ENCODE assay signal across 15 mouse cellular contexts in the genomic region with DNA sequence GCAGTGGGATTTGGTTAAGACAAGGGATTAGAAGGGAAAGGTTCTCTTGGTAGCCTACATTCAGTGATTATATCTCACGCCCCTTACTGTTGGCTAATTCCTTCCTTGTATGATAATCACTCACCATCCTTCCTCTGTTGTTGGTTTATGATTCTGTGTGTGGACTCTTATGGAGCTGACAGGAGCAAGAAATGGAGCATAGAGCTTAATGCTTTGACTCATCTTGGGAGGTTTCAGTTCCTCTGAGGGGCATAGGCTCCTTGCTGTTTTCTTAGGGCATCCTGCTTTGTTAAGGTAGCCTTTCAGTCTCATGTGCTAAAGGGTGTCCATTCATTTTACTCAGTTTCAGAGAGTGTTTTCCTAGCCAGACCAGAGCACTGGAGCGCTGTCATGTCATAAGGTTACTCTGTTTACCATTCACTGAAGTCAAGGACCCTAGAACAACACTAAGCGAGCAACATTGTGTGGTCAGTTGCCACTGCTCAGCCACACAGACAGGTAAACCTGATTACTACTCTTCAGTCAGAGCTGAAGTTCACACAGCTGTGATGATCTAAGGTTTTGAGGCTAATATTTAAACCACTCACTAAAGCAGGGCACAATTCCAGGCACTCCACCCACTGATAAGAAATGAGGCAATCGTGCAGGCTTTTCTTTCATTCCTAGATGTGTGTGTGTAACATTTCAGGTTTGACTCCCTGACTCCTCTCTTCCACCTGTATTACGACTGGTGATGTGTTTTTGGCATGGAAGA. TPM values are rescaled to one million over a fixed set of nuclear protein-coding genes. Genes with fewer than 3 reads are reported as not detected.
A peak's percentile ranks its signal among the peaks of the same experiment; 100 is the strongest.
DNase-seq lines count a peak whose midpoint lies in the region; ATAC-seq and TF ChIP-seq lines count a peak whose summit lies in the region.
"Had no signal": no experiment of that assay in that cellular context is flagged by ENCODE, and none has a peak within 500 bp of the region (broad histone marks: within the 10 kb centered on the region; RNA-seq: fewer than 3 reads in every experiment).

No protein-coding gene starts in this region.

- no peaks in the 10 kb centered on the region for H3K9me3 ChIP-seq in intestine, embryonic 16.5 days (ENCODE audit: control insufficient read depth, low read length)
- H3K9me3 ChIP-seq in lung, embryonic 14.5 days (ENCODE audit: low read depth, low read length) = no peaks in the 10 kb centered on the region
- no peaks in the 10 kb centered on the region for H3K9me3 ChIP-seq in hindbrain, embryonic 12.5 days (replicated peaks)
- H3K9me3 ChIP-seq: forebrain, embryonic 10.5 days; heart, embryonic 13.5 days had no signal

- no peaks in the 10 kb centered on the region for H3K36me3 ChIP-seq in intestine, embryonic 16.5 days (ENCODE audit: control insufficient read depth, insufficient read depth, low read length)
- H3K36me3 ChIP-seq in lung, embryonic 14.5 days (ENCODE audit: insufficient read depth) = no peaks in the 10 kb centered on the region
- H3K36me3 ChIP-seq in splenic B cell, adult 2 months (ENCODE audit: control insufficient read depth, insufficient read depth, low read length, poor library complexity, severe bottlenecking) = no peaks in the 10 kb centered on the region
- no peaks in the 10 kb centered on the region for H3K36me3 ChIP-seq in hindbrain, embryonic 12.5 days
- H3K36me3 ChIP-seq: forebrain, embryonic 10.5 days; heart, embryonic 13.5 days had no signal

- H3K27ac ChIP-seq in intestine, embryonic 16.5 days (ENCODE audit: low read length) = peak overlapping the region; percentile 71
- H3K27ac ChIP-seq in lung, embryonic 14.5 days (ENCODE audit: low read depth) = peak overlapping the region; percentile 67
- no peak overlapping the region for H3K27ac ChIP-seq in hindbrain, embryonic 12.5 days
- H3K27ac ChIP-seq: forebrain, embryonic 10.5 days; gastrocnemius, adult 2 months; heart, embryonic 13.5 days had no signal

- no peaks in the 10 kb centered on the region for H3K4me1 ChIP-seq in intestine, embryonic 16.5 days (ENCODE audit: control insufficient read depth, insufficient read depth, low read length)
- H3K4me1 ChIP-seq in lung, embryonic 14.5 days (ENCODE audit: insufficient read depth) = no peaks in the 10 kb centered on the region
- no peaks in the 10 kb centered on the region for H3K4me1 ChIP-seq in hindbrain, embryonic 12.5 days
- H3K4me1 ChIP-seq: forebrain, embryonic 10.5 days had no signal

- peak overlapping the region; percentile 30 for H3K4me2 ChIP-seq in intestine, embryonic 16.5 days (ENCODE audit: low read depth, low read length)
- H3K4me2 ChIP-seq in lung, embryonic 14.5 days = 0 out of 2 replicates have a peak overlapping the region, but pooled peaks have one; percentile 10
- H3K4me2 ChIP-seq in hindbrain, embryonic 12.5 days (replicated peaks) = no peak overlapping the region
- H3K4me2 ChIP-seq: heart, embryonic 13.5 days had no signal

- no peaks in the 10 kb centered on the region for H3K27me3 ChIP-seq in intestine, embryonic 16.5 days (replicated peaks; ENCODE audit: control insufficient read depth, insufficient read depth, low read length)
- no peaks in the 10 kb centered on the region for H3K27me3 ChIP-seq in lung, embryonic 14.5 days (ENCODE audit: insufficient read depth, low read length)
- H3K27me3 ChIP-seq in splenic B cell, adult 2 months (ENCODE audit: control insufficient read depth, insufficient read depth, low read length, poor library complexity, severe bottlenecking) = no peaks in the 10 kb centered on the region
- no peaks in the 10 kb centered on the region for H3K27me3 ChIP-seq in hindbrain, embryonic 12.5 days
- H3K27me3 ChIP-seq: heart, embryonic 13.5 days; Patski had no signal

- H3K9ac ChIP-seq in intestine, embryonic 16.5 days (ENCODE audit: low read depth, low read length) = no peak overlapping the region
- no peak overlapping the region for H3K9ac ChIP-seq in lung, embryonic 14.5 days
- H3K9ac ChIP-seq in hindbrain, embryonic 12.5 days = no peak overlapping the region
- H3K9ac ChIP-seq: heart, embryonic 13.5 days had no signal

- ATAC-seq in intestine, embryonic 16.5 days = peak; percentile 92
- peak; percentile 90 for ATAC-seq in lung, embryonic 14.5 days (ENCODE audit: insufficient read depth)
- no peak for ATAC-seq in hindbrain, embryonic 12.5 days (ENCODE audit: low FRiP score)
- ATAC-seq: Patski had no signal

- DNase-seq in kidney, adult 18-20 months = peak; percentile 38
- DNase-seq in kidney, postnatal 4 days = no peak
- DNase-seq in lung, embryonic 14.5 days = peak; percentile 69
- peak; percentile 15 for DNase-seq in splenic B cell, adult 2 months (ENCODE audit: low read depth, low spot score)
- DNase-seq in thymus, postnatal 10 days (ENCODE audit: low spot score in 2 of 2) = no peak
- no peak for DNase-seq in right cerebral cortex, postnatal 36 days (ENCODE audit: low spot score in 2 of 2)
- DNase-seq: adrenal gland, postnatal 10 days; embryo, embryonic 11 days; gastrocnemius, adult 2 months had no signal

- WGBS in intestine, embryonic 16.5 days = 59% methylated on average over 5 of the region's 5 CpGs
- WGBS in lung, embryonic 14.5 days = 47% methylated on average over 5 of the region's 5 CpGs
- WGBS in hindbrain, embryonic 12.5 days = 89% methylated on average over 5 of the region's 5 CpGs

- H3K4me3 ChIP-seq in intestine, embryonic 16.5 days (ENCODE audit: low read length) = no peak overlapping the region
- H3K4me3 ChIP-seq in lung, embryonic 14.5 days (ENCODE audit: low read depth, low read length) = no peak overlapping the region
- no peak overlapping the region for H3K4me3 ChIP-seq in hindbrain, embryonic 12.5 days
- H3K4me3 ChIP-seq: forebrain, embryonic 10.5 days; gastrocnemius, adult 2 months; heart, embryonic 13.5 days had no signal

- TF ChIP-seq CTCF in lung, embryonic 14.5 days (IDR thresholded peaks at IDR 0.05; ENCODE audit: low read depth) = 0 out of 2 replicates have a peak, but pooled peaks have one; percentile 2

RNA-seq across cellular contexts. Expression of a gene that starts 13.7 kb away (rescaled TPM):
- 11.3 and 12.1 TPM in 2 replicates for polyA plus RNA-seq in intestine, embryonic 16.5 days (2015; fragmentation: Nextera tagmentation; extraction: Ambion mirVana)
- 10.3 and 12.8 TPM in 2 replicates for polyA plus RNA-seq in lung, embryonic 14.5 days (2014; fragmentation: Nextera tagmentation; extraction: Ambion mirVana)
- polyA plus RNA-seq in hindbrain, embryonic 12.5 days (2016; fragmentation: Nextera tagmentation; extraction: Ambion mirVana) = 1.2 and 3.6 TPM in 2 replicates
- polyA plus RNA-seq: C2C12 had no signal

Comparison
In these comparisons a context has a peak if more than half of its experiments do, and no peak if none do; other contexts are left out.
1. DNase-seq: peak in kidney, adult 18-20 months (single experiment), lung, embryonic 14.5 days (single experiment) and splenic B cell, adult 2 months (single experiment); none in kidney, postnatal 4 days (0 of 2), thymus, postnatal 10 days (0 of 2) and right cerebral cortex, postnatal 36 days (0 of 2).